Mouse (Mus musculus) kidney, embryonic 15.5 days (tissue): ENCODE results near the gene Napsa. TPM values are rescaled to one million over a fixed set of nuclear protein-coding genes. Genes with fewer than 3 reads are reported as not detected.
A peak's percentile ranks its signal among the peaks of the same experiment; 100 is the strongest.

Experiments used
- ATAC-seq: fragments of 200-750 bp; cut with Nextera tagmentation; replicated peaks from 2 replicates; pipeline ENCODE4 v1.8.0; 2017; ENCODE audit warnings: moderate TSS enrichment; ENCODE audit not compliant: low FRiP score
- H3K27ac ChIP-seq: fragments of 300-500 bp; sonication (generic); 2 replicates; pipeline ENCODE4 v1.5.1; 2015; ENCODE audit warnings: mild to moderate bottlenecking, inconsistent platforms
- H3K27me3 ChIP-seq: fragments of 300-500 bp; sonication (generic); 2 replicates; pipeline ENCODE4 v1.6.1; 2015; ENCODE audit warnings: inconsistent platforms
- H3K36me3 ChIP-seq: fragments of 300-500 bp; sonication (generic); 2 replicates; pipeline ENCODE4 v1.6.1; 2015; ENCODE audit warnings: inconsistent platforms
- H3K4me1 ChIP-seq: fragments of 300-500 bp; sonication (generic); 2 replicates; pipeline ENCODE4 v1.6.1; 2015; ENCODE audit warnings: inconsistent platforms
- H3K4me2 ChIP-seq: fragments of 300-500 bp; sonication (generic); 2 replicates; pipeline ENCODE4 v1.6.1; 2015; ENCODE audit warnings: moderate library complexity, mild to moderate bottlenecking, inconsistent platforms
- H3K4me3 ChIP-seq: fragments of 300-500 bp; sonication (generic); replicated peaks from 2 replicates; pipeline ENCODE4 v1.5.1; 2015; ENCODE audit warnings: mild to moderate bottlenecking, inconsistent platforms
- H3K9ac ChIP-seq: fragments of 300-500 bp; sonication (generic); 2 replicates; pipeline ENCODE4 v1.6.1; 2015; ENCODE audit warnings: mild to moderate bottlenecking, inconsistent platforms
- H3K9me3 ChIP-seq: fragments of 300-500 bp; sonication (generic); replicated peaks from 2 replicates; pipeline ENCODE4 v1.6.1; 2016; ENCODE audit warnings: inconsistent platforms
- whole genome bisulfite sequencing: fragments of 180-500 bp; shearing (Covaris S2); methylation state at CpG from one replicate; pipeline ENCODE4 v1.1.7; 2015; ENCODE audit warnings: mixed read lengths; 5-methylcytosine and 5-hydroxymethylcytosine counted together
- polyA plus RNA-seq: library from polyadenylated mRNA; unstranded; fragments of >200 nt; fragmentation: Nextera tagmentation; extraction: Ambion mirVana; gene quantifications from 2 replicates; pipeline ENCODE4 v1.2.1, GENCODE M21; 2015

Napsa gene
- polyA plus RNA-seq, 1 experiment from 2014 or later: 33.2 TPM

- H3K27me3 ChIP-seq: no peaks in the 10 kb centered on the region
- H3K36me3 ChIP-seq: peaks cover 38% of the 10 kb centered on the region
- H3K4me3 ChIP-seq: no peak overlapping the region
- no peak for ATAC-seq
- no peak overlapping the region for H3K27ac ChIP-seq
- 94% methylated on average over 3 of the region's 3 CpGs for WGBS
- H3K9ac ChIP-seq: no peak overlapping the region
- H3K9me3 ChIP-seq: no peaks in the 10 kb centered on the region
- H3K4me1 ChIP-seq: peaks cover 15% of the 10 kb centered on the region
- H3K4me2 ChIP-seq: no peak overlapping the region
Measured at GRCm38 (mm10) chr7:44546274-44546673, 25.9 kb upstream of the Napsa start.

GRCm38 (mm10) chr7:44547041-44547440, 25.1 kb upstream of the Napsa start:
- Histone ChIP-seq H3K36me3 (peaks cover 38% of the 10 kb centered on the region), H3K27ac (no peak overlapping the region), H3K4me3 (peak overlapping the region; percentile 65), H3K9me3 (no peaks in the 10 kb centered on the region), H3K4me2 (peak overlapping the region; percentile 85), H3K9ac (0 out of 2 replicates have a peak overlapping the region, but pooled peaks have one; percentile 57), H3K4me1 (peaks cover 15% of the 10 kb centered on the region), H3K27me3 (no peaks in the 10 kb centered on the region)
- WGBS: 92% methylated on average over 13 of the region's 13 CpGs
- no peak for ATAC-seq

- Histone ChIP-seq H3K4me1 (peaks cover 19% of the 10 kb centered on the region), H3K9me3 (no peaks in the 10 kb centered on the region), H3K4me3 (peak overlapping the region; percentile 65), H3K27me3 (no peaks in the 10 kb centered on the region), H3K36me3 (peaks cover 35% of the 10 kb centered on the region), H3K27ac (no peak overlapping the region), H3K4me2 (peak overlapping the region; percentile 85), H3K9ac (peak overlapping the region; percentile 57)
- 14% methylated on average over 5 of the region's 5 CpGs for WGBS
- no peak for ATAC-seq
Measured at GRCm38 (mm10) chr7:44547725-44548124, 24.5 kb upstream of the Napsa start.

GRCm38 (mm10) chr7:44548497-44549087, 23.6 kb upstream of the Napsa start, which contains the start of gene Pold1:
Gene Pold1, minus strand, starts transcription at chr7:44548849.
- Histone ChIP-seq H3K9ac (peak within 1 kb of the TSS; percentile 57), H3K27me3 (no peaks in the 10 kb centered on the region), H3K36me3 (peaks cover 31% of the 10 kb centered on the region), H3K4me1 (peaks cover 24% of the 10 kb centered on the region), H3K27ac (peak within 1 kb of the TSS; percentile 85), H3K4me2 (peak within 1 kb of the TSS; percentile 85), H3K9me3 (no peaks in the 10 kb centered on the region), H3K4me3 (peak within 1 kb of the TSS; percentile 65)
- ATAC-seq: peak; percentile 94
- WGBS: 0% methylated on average over 43 of the region's 43 CpGs

GRCm38 (mm10) chr7:44549621-44550408, 22.4 kb upstream of the Napsa start:
- Histone ChIP-seq H3K36me3 (peaks cover 31% of the 10 kb centered on the region), H3K4me1 (peaks cover 24% of the 10 kb centered on the region), H3K4me2 (no peak overlapping the region), H3K27me3 (no peaks in the 10 kb centered on the region), H3K9ac (no peak overlapping the region), H3K4me3 (no peak overlapping the region), H3K27ac (no peak overlapping the region), H3K9me3 (no peaks in the 10 kb centered on the region)
- 95% methylated on average over 23 of the region's 23 CpGs for WGBS
- ATAC-seq: no peak

- no peaks in the 10 kb centered on the region for H3K27me3 ChIP-seq
- H3K4me1 ChIP-seq: peaks cover 24% of the 10 kb centered on the region
- ATAC-seq: no peak
- H3K36me3 ChIP-seq: peaks cover 31% of the 10 kb centered on the region
- WGBS: 91% methylated on average over 12 of the region's 12 CpGs
- no peak overlapping the region for H3K4me2 ChIP-seq
- H3K27ac ChIP-seq: no peak overlapping the region
- H3K4me3 ChIP-seq: no peak overlapping the region
- no peak overlapping the region for H3K9ac ChIP-seq
- no peaks in the 10 kb centered on the region for H3K9me3 ChIP-seq
Measured at GRCm38 (mm10) chr7:44550409-44550678, 21.8 kb upstream of the Napsa start.

GRCm38 (mm10) chr7:44551301-44551700, 20.9 kb upstream of the Napsa start:
- no peak overlapping the region for H3K27ac ChIP-seq
- H3K4me2 ChIP-seq: no peak overlapping the region
- 94% methylated on average over 21 of the region's 21 CpGs for WGBS
- no peaks in the 10 kb centered on the region for H3K9me3 ChIP-seq
- peaks cover 31% of the 10 kb centered on the region for H3K36me3 ChIP-seq
- ATAC-seq: no peak
- no peak overlapping the region for H3K9ac ChIP-seq
- H3K4me1 ChIP-seq: peaks cover 24% of the 10 kb centered on the region
- no peak overlapping the region for H3K4me3 ChIP-seq
- H3K27me3 ChIP-seq: no peaks in the 10 kb centered on the region

GRCm38 (mm10) chr7:44551731-44552130, 20.4 kb upstream of the Napsa start:
- Histone ChIP-seq H3K4me2 (no peak overlapping the region), H3K27ac (no peak overlapping the region), H3K9ac (no peak overlapping the region), H3K9me3 (no peaks in the 10 kb centered on the region), H3K4me1 (peaks cover 23% of the 10 kb centered on the region), H3K36me3 (peaks cover 31% of the 10 kb centered on the region), H3K4me3 (no peak overlapping the region), H3K27me3 (no peaks in the 10 kb centered on the region)
- ATAC-seq: no peak
- 85% methylated on average over 22 of the region's 22 CpGs for WGBS

- Histone ChIP-seq H3K4me1 (peaks cover 17% of the 10 kb centered on the region), H3K4me3 (peak overlapping the region; percentile 99), H3K27me3 (no peaks in the 10 kb centered on the region), H3K9me3 (no peaks in the 10 kb centered on the region), H3K27ac (peak overlapping the region; percentile 100; the same call in 1 of the 2 replicates), H3K9ac (no peak overlapping the region), H3K36me3 (peaks cover 31% of the 10 kb centered on the region), H3K4me2 (peak overlapping the region; percentile 71)
- WGBS: 86% methylated on average over 31 of the region's 31 CpGs
- no peak for ATAC-seq
Measured at GRCm38 (mm10) chr7:44552141-44552908, 19.9 kb upstream of the Napsa start.

GRCm38 (mm10) chr7:44553196-44553764, 18.9 kb upstream of the Napsa start:
- WGBS: under 1% methylated on average over 32 of the region's 32 CpGs
- H3K4me3 ChIP-seq: peak overlapping the region; percentile 99
- H3K4me1 ChIP-seq: peaks cover 8% of the 10 kb centered on the region
- peak overlapping the region; percentile 69 for H3K9ac ChIP-seq
- H3K36me3 ChIP-seq: peaks cover 31% of the 10 kb centered on the region
- peak overlapping the region; percentile 71 for H3K4me2 ChIP-seq
- H3K9me3 ChIP-seq: no peaks in the 10 kb centered on the region
- no peaks in the 10 kb centered on the region for H3K27me3 ChIP-seq
- peak; percentile 73 for ATAC-seq
- peak overlapping the region; percentile 100 for H3K27ac ChIP-seq

GRCm38 (mm10) chr7:44553826-44554225, 18.4 kb upstream of the Napsa start, which contains the start of gene Nr1h2:
Gene Nr1h2, minus strand, starts transcription at chr7:44553951.
- Histone ChIP-seq H3K9me3 (no peaks in the 10 kb centered on the region), H3K27ac (peak within 1 kb of the TSS; percentile 100), H3K4me2 (peak within 1 kb of the TSS; percentile 71), H3K36me3 (peaks cover 31% of the 10 kb centered on the region), H3K9ac (peak within 1 kb of the TSS; percentile 69), H3K4me3 (peak within 1 kb of the TSS; percentile 99), H3K27me3 (no peaks in the 10 kb centered on the region), H3K4me1 (peaks cover 8% of the 10 kb centered on the region)
- peak; percentile 74 for ATAC-seq
- under 1% methylated on average over 22 of the region's 22 CpGs for WGBS
